Mouse (Mus musculus): ENCODE data around the gene Duox1.
A peak's percentile ranks its signal among the peaks of the same experiment; 100 is the strongest.
"Not testable (repeated sequence)": the region's sequence is repeated elsewhere in the genome, so short reads cannot be mapped to it uniquely, and the experiment has no call there.

The Duox1 gene

DNA sequence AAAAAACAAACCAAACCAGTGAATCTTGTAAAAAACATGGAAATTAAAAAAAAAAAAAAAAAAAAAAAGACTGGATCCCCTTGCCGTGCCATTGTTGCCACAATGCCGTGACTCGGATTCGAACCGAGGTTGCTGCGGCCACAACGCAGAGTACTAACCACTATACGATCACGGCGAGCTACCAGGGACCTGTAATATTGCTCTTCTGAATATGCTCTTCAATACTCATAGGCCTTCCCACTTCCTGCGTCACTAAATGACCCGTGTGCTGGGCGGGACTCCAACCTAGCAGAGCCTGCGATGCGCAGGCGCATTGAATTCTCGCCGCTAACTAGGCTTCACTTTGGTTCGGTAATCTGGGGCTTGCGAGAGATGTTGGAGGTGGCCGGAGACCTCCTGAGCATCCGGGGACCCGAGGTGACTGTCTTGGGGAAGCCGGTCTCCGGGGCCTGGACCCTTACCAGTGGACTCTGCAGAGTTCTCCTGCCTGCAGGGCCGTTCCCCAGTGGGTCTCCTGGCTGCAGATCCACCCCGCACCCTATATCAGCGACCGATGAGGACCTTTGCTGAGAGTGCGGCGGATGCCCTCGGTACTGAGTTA is 60.0 kb downstream of the Duox1 start:
- peak; percentile 100 for DNase-seq (ENCODE audit: low spot score)

GRCm38 (mm10) chr2:122376041-122376561 is 60.6 kb downstream of the Duox1 start:
- DNase-seq (ENCODE audit: low spot score): peak; percentile 71

- peak; percentile 99 for DNase-seq (ENCODE audit: low spot score)
These were observed 61.8 kb downstream of the Duox1 start for GRCm38 (mm10) chr2:122377215-122377674.

GRCm38 (mm10) chr2:122377751-122378246 is 62.3 kb downstream of the Duox1 start:
- peak; percentile 82 for DNase-seq (ENCODE audit: low spot score)

GRCm38 (mm10) chr2:122378421-122379291 is 63.2 kb downstream of the Duox1 start:
- DNase-seq (ENCODE audit: low spot score): peak; percentile 78

DNA sequence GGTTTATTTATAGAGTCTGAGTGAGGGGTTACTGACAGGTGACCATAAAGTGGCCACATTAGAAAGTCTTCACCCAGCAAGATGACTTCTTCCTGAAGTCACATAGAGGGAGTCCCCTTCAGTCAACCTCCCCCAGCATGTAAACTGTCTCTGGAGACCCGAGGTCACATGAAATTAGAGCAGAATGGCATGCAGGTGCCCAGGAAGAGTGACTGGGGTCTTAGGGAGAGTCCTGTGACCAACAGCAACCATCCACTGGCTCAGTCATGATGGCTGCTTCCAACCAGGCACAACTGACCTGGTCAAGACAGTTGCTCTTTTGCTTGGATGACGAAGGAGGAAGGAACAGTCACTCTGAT is 63.8 kb downstream of the Duox1 start:
- DNase-seq (ENCODE audit: low spot score): no peak

DNA sequence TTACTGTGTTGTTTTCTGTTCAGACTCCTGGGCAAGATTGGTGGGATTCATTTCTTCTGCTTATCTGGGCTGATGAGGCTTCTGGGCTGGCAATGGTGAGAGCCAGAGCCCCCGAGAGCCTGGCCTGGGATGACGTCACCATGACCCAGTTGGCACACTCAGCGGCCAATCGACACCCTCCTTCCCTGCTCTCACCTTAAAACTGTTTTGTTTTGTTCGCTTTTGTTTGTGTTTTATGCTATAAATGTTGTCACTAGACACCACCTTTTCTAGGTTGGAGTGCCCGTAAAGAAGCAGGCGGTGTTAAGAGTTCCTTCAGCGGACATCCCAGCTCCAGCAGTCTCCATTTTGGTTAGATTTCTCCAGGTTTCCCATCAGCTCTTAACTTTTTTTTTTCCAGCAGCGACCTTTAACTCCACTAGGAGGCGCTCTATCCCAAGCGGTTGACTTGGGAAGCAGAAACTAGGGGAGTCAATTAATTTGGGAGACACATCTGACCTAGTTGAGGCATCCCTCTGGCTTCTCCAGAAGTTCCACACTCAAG is 65.4 kb downstream of the Duox1 start:
- DNase-seq (ENCODE audit: low spot score): peak; percentile 78

DNA sequence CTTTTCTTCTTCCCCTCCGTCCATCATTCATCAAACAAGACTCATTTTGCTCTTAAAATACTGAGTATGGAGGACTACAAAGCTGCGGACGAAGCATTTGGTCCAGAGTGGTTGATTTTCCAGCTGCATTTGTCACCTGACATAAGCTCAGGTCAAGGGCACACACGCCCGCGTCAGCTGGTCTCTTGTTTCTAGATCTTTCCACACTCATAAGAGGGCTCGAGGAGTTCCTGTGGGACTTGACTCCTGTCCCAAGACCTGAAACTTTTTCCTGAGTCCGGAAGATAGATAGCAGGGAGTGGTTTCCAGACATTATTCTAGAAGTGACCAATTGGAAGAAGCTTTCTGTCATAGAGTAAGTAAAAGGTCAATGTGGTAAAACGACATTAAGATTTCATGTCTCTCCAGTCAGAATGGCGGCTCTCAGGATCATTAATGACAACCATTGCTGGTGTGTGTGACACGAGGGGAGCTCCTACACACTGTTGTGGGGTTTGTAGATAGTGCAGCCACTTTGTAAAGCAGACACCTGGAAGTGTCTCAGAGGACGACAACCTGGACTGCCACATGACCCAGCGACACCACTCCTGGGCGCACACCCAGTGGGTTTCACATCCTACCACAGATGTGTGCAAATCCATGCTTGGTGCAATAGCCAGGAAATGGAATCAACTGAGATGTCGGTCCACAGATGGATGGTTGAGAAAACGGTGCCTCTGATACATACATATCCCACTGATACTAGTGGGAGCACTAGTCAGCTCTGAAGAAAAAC is 66.0 kb downstream of the Duox1 start:
- DNase-seq (ENCODE audit: low spot score): no peak

DNA sequence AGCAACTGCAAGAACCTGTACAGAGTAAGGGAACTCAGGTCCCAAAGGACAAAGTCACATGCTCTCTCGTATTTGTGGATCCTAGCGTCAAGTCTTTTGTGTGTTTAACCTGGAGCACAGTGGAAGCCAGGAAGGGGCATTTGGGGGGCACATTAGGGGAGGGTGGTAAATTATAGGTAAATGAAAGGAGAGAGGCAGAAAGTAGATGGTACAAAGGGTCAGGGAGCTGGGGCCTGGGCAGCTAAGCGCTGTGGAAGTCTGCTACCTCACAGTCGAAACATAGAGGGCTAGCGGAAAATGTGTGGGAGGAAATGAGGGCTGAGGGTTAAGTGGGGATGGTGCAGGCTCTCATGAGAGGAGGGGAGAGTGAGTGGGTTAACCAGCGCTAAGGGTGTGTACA is 66.6 kb downstream of the Duox1 start:
- DNase-seq (ENCODE audit: low spot score): no peak

DNA sequence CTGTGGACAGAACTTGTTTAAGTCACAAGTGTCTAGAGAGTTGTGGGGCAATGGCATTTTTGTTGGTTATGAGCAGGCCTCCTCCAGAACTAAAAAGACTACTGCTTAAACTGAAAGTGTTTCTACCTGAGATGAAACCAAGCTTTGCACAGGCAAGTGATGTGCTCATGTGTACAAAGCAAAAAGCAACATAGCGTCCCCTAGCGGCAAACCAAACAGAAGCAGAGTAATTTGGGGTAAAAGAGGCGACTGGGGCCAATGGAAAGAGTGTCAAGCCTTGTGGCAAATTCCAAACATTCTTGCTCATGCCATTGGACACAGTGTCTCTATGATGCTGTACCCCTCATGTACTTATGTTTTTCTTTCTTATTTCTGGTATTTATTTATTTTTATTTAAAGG is 69.6 kb downstream of the Duox1 start:
- DNase-seq (ENCODE audit: low spot score): no peak

DNA sequence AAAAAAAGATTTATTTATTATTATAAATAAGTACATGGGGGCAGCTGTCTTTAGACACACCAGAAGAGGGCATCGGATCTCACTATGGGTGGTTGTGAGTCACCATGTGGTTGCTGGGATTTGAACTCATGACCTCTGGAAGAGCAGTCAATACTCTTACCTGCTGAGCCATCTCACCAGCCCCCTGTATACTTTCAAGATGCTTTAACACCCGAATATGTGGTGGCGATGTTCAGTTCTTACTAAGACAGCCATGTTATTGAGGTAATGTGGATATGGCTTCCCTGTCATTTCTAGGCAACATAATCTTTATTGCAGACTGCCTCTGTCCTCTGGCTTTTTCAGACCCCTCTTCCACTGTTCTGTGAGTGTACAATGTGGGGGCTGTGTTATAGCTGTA is 71.7 kb downstream of the Duox1 start:
- not testable (repeated sequence) for DNase-seq (ENCODE audit: low spot score)

DNA sequence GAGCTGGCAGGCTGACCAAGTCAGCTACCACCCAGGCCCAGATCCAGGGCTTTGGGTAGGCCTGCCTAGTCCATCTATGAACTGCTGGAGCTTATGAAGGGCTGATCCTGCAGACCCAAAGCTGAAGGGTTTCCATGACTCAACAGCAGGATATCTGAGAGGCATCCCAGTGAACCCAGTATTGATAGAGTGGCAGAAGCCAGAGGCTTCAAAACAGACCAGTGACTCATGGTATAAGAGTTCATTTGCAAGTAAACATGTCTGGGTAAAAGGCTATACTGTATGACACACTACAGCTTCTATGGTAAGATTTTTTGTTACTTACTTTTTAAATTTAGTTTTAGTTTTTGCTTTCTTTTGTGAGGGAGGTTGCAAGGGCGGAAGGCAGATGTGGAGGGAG is 80.7 kb downstream of the Duox1 start:
- no peak for DNase-seq (ENCODE audit: low spot score)
